Mouse (Mus musculus): Measurements from ENCODE around the gene Cask.

DNA sequence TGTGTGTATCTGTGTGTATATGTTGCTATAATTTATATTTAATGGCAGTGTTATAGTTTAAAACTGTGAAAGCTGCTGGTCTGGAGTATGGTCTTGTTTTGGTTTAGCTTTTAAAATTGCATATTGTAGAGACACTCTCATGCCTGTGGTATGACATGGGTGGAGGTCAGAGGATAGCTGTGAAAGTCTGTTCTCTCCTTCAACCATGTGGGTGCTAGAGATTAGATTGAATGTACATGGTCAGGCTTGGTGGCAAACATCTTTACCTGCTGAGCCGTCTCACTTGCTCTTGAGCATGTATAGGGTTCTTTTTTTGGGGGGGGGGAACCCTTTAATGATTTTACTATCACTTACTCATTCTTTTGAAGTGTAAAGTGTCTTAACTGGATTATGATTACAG, 361.4 kb downstream of the Cask start:
- TF ChIP-seq CTCF (IDR thresholded peaks at IDR 0.05; ENCODE audit: low read depth) (no peak), EP300 (IDR thresholded peaks at IDR 0.05; ENCODE audit: low read depth) (peak; percentile 63)
